Mouse (Mus musculus) stomach, postnatal 0 days (tissue): Measurements from ENCODE around the gene Ssbp3.

ENCODE experiments used
- CTCF ChIP-seq: IDR thresholded peaks from 2 replicates; pipeline ENCODE4 v1.5.1; 2016; ENCODE audit warnings: antibody characterized with exemption, low read depth, mild to moderate bottlenecking, moderate library complexity
- EP300 ChIP-seq: optimal IDR thresholded peaks from 2 replicates; pipeline ENCODE3; 2016; ENCODE audit warnings: antibody characterized with exemption

- TF ChIP-seq CTCF (no peak), EP300 (no peak)
These were observed 12.4 kb downstream of the Ssbp3 start for GRCm38 (mm10) chr4:106922919-106923318.
